Mouse (Mus musculus): Measurements from ENCODE around the gene Slc35e3. TPM values are rescaled to one million over a fixed set of nuclear protein-coding genes. Genes with fewer than 3 reads are reported as not detected.

Slc35e3 gene
- polyA plus RNA-seq, 1 experiment from 2014 or later, result 19.4 TPM

- H3K9me3 ChIP-seq (ENCODE audit: control insufficient read depth, low read length), result no peaks in the 10 kb centered on the region
- H3K27me3 ChIP-seq (ENCODE audit: control insufficient read depth, insufficient read depth, low read length), result no peaks in the 10 kb centered on the region
- no peaks in the 10 kb centered on the region for H3K4me1 ChIP-seq (replicated peaks; ENCODE audit: control insufficient read depth, insufficient read depth)
- no peak overlapping the region for H3K27ac ChIP-seq (replicated peaks)
- no peak overlapping the region for H3K4me3 ChIP-seq (ENCODE audit: low read depth, low read length)
- no peak overlapping the region for H3K9ac ChIP-seq (ENCODE audit: low read length)
- no peak for TF ChIP-seq EP300 (optimal IDR thresholded peaks at IDR 0.05)
- TF ChIP-seq CTCF (IDR thresholded peaks at IDR 0.05; ENCODE audit: low read depth), result no peak
- ATAC-seq (ENCODE audit: low FRiP score, low TSS enrichment), result no peak
- no peak overlapping the region for H3K4me2 ChIP-seq (replicated peaks; ENCODE audit: low read depth)
- DNase-seq (ENCODE audit: low spot score), result no peak
- WGBS, result 91% methylated on average over 6 of the region's 6 CpGs
- peaks cover 44% of the 10 kb centered on the region for H3K36me3 ChIP-seq (ENCODE audit: control insufficient read depth, insufficient read depth, low read length)
Observed at GRCm38 (mm10) chr10:117694255-117694953, 51.8 kb downstream of the Slc35e3 start.

- Histone ChIP-seq H3K4me3 (ENCODE audit: low read depth, low read length) (no peak overlapping the region), H3K27me3 (ENCODE audit: control insufficient read depth, insufficient read depth, low read length) (no peaks in the 10 kb centered on the region), H3K36me3 (ENCODE audit: control insufficient read depth, insufficient read depth, low read length) (peaks cover 41% of the 10 kb centered on the region), H3K4me2 (replicated peaks; ENCODE audit: low read depth) (no peak overlapping the region), H3K4me1 (replicated peaks; ENCODE audit: control insufficient read depth, insufficient read depth) (no peaks in the 10 kb centered on the region), H3K9ac (ENCODE audit: low read length) (no peak overlapping the region), H3K9me3 (ENCODE audit: control insufficient read depth, low read length) (no peaks in the 10 kb centered on the region), H3K27ac (replicated peaks) (no peak overlapping the region)
- ATAC-seq (ENCODE audit: low FRiP score, low TSS enrichment), result no peak
- no peak for DNase-seq (ENCODE audit: low spot score)
- TF ChIP-seq EP300 (optimal IDR thresholded peaks at IDR 0.05) (no peak), CTCF (IDR thresholded peaks at IDR 0.05; ENCODE audit: low read depth) (no peak)
- WGBS, result 91% methylated on average over 5 of the region's 5 CpGs
Observed at GRCm38 (mm10) chr10:117692953-117693352, 53.2 kb downstream of the Slc35e3 start.

- TF ChIP-seq EP300 (optimal IDR thresholded peaks at IDR 0.05), result no peak
- peak; percentile 41 for TF ChIP-seq CTCF (IDR thresholded peaks at IDR 0.05; ENCODE audit: low read depth)
- Histone ChIP-seq H3K9ac (ENCODE audit: low read length) (no peak overlapping the region), H3K4me3 (ENCODE audit: low read depth, low read length) (no peak overlapping the region), H3K4me2 (replicated peaks; ENCODE audit: low read depth) (no peak overlapping the region), H3K27me3 (ENCODE audit: control insufficient read depth, insufficient read depth, low read length) (no peaks in the 10 kb centered on the region), H3K27ac (replicated peaks) (no peak overlapping the region), H3K9me3 (ENCODE audit: control insufficient read depth, low read length) (no peaks in the 10 kb centered on the region), H3K4me1 (replicated peaks; ENCODE audit: control insufficient read depth, insufficient read depth) (no peaks in the 10 kb centered on the region), H3K36me3 (ENCODE audit: control insufficient read depth, insufficient read depth, low read length) (peaks cover 36% of the 10 kb centered on the region)
- ATAC-seq (ENCODE audit: low FRiP score, low TSS enrichment) (no peak), DNase-seq (ENCODE audit: low spot score) (no peak)
Observed at GRCm38 (mm10) chr10:117692173-117692572, 54.0 kb downstream of the Slc35e3 start.

GRCm38 (mm10) chr10:117691389-117691968 is 54.7 kb downstream of the Slc35e3 start:
- Histone ChIP-seq H3K27me3 (ENCODE audit: control insufficient read depth, insufficient read depth, low read length) (no peaks in the 10 kb centered on the region), H3K36me3 (ENCODE audit: control insufficient read depth, insufficient read depth, low read length) (peaks cover 32% of the 10 kb centered on the region), H3K4me2 (replicated peaks; ENCODE audit: low read depth) (no peak overlapping the region), H3K4me3 (ENCODE audit: low read depth, low read length) (no peak overlapping the region), H3K9me3 (ENCODE audit: control insufficient read depth, low read length) (no peaks in the 10 kb centered on the region), H3K9ac (ENCODE audit: low read length) (no peak overlapping the region), H3K4me1 (replicated peaks; ENCODE audit: control insufficient read depth, insufficient read depth) (no peaks in the 10 kb centered on the region), H3K27ac (replicated peaks) (no peak overlapping the region)
- WGBS, result 94% methylated on average over 10 of the region's 10 CpGs
- TF ChIP-seq CTCF (IDR thresholded peaks at IDR 0.05; ENCODE audit: low read depth) (no peak), EP300 (optimal IDR thresholded peaks at IDR 0.05) (no peak)
- ATAC-seq (ENCODE audit: low FRiP score, low TSS enrichment) (no peak), DNase-seq (ENCODE audit: low spot score) (no peak)

GRCm38 (mm10) chr10:117690770-117691296 is 55.3 kb downstream of the Slc35e3 start:
- TF ChIP-seq EP300 (optimal IDR thresholded peaks at IDR 0.05), result no peak
- TF ChIP-seq CTCF (IDR thresholded peaks at IDR 0.05; ENCODE audit: low read depth), result no peak
- Histone ChIP-seq H3K4me1 (replicated peaks; ENCODE audit: control insufficient read depth, insufficient read depth) (no peaks in the 10 kb centered on the region), H3K4me3 (ENCODE audit: low read depth, low read length) (no peak overlapping the region), H3K36me3 (ENCODE audit: control insufficient read depth, insufficient read depth, low read length) (peaks cover 32% of the 10 kb centered on the region), H3K9ac (ENCODE audit: low read length) (no peak overlapping the region), H3K9me3 (ENCODE audit: control insufficient read depth, low read length) (no peaks in the 10 kb centered on the region), H3K4me2 (replicated peaks; ENCODE audit: low read depth) (no peak overlapping the region), H3K27ac (replicated peaks) (no peak overlapping the region), H3K27me3 (ENCODE audit: control insufficient read depth, insufficient read depth, low read length) (no peaks in the 10 kb centered on the region)
- no peak for ATAC-seq (ENCODE audit: low FRiP score, low TSS enrichment)
- 91% methylated on average over 3 of the region's 3 CpGs for WGBS
- DNase-seq (ENCODE audit: low spot score), result no peak

- no peak for TF ChIP-seq EP300 (optimal IDR thresholded peaks at IDR 0.05)
- no peak for TF ChIP-seq CTCF (IDR thresholded peaks at IDR 0.05; ENCODE audit: low read depth)
- Histone ChIP-seq H3K9ac (ENCODE audit: low read length) (no peak overlapping the region), H3K4me1 (replicated peaks; ENCODE audit: control insufficient read depth, insufficient read depth) (no peaks in the 10 kb centered on the region), H3K4me2 (replicated peaks; ENCODE audit: low read depth) (no peak overlapping the region), H3K27ac (replicated peaks) (no peak overlapping the region), H3K27me3 (ENCODE audit: control insufficient read depth, insufficient read depth, low read length) (no peaks in the 10 kb centered on the region), H3K36me3 (ENCODE audit: control insufficient read depth, insufficient read depth, low read length) (peaks cover 31% of the 10 kb centered on the region), H3K4me3 (ENCODE audit: low read depth, low read length) (no peak overlapping the region), H3K9me3 (ENCODE audit: control insufficient read depth, low read length) (no peaks in the 10 kb centered on the region)
- ATAC-seq (ENCODE audit: low FRiP score, low TSS enrichment) (no peak), DNase-seq (ENCODE audit: low spot score) (no peak)
- 66% methylated on average over 2 of the region's 2 CpGs for WGBS
Observed at GRCm38 (mm10) chr10:117690101-117690352, 56.1 kb downstream of the Slc35e3 start.

All from stomach, postnatal 0 days (tissue).